Mouse (Mus musculus) olfactory bulb, adult 2 months (tissue): ENCODE measurements around the gene Ppp3ca. TPM values are rescaled to one million over a fixed set of nuclear protein-coding genes. Genes with fewer than 3 reads are reported as not detected.
"Not testable (repeated sequence)": the region's sequence is repeated elsewhere in the genome, so short reads cannot be mapped to it uniquely, and the experiment has no call there.

Experiments
- H3K27ac ChIP-seq: fragments of 200-500 bp; 2 replicates; pipeline ENCODE4 v1.5.1; 2012; ENCODE audit warnings: low read depth, low read length; ENCODE audit not compliant: insufficient read depth
- H3K4me1 ChIP-seq: fragments of 200-500 bp; 2 replicates; pipeline ENCODE4 v1.6.1; 2012; ENCODE audit warnings: low read length; ENCODE audit not compliant: control insufficient read depth, insufficient read depth
- H3K4me3 ChIP-seq: fragments of 200-500 bp; 2 replicates; pipeline ENCODE4 v1.5.1; 2012; ENCODE audit warnings: mild to moderate bottlenecking, low read depth, low read length, moderate library complexity; ENCODE audit not compliant: insufficient read depth
- CTCF ChIP-seq: fragments of 200-500 bp; IDR thresholded peaks from 2 replicates; pipeline ENCODE4 v1.5.1; 2012; ENCODE audit warnings: low read depth, mild to moderate bottlenecking, low read length, moderate library complexity; ENCODE audit not compliant: insufficient read depth
- POLR2A ChIP-seq: fragments of 200-500 bp; IDR thresholded peaks from 2 replicates; pipeline ENCODE4 v1.6.1; 2012; ENCODE audit warnings: mild to moderate bottlenecking, low read depth, low read length, moderate library complexity; ENCODE audit not compliant: insufficient read depth
- WGBS: fragments of 180-500 bp; shearing (Covaris S2); methylation state at CpG from one replicate; pipeline ENCODE4 v1.1.7; 2018; 5-methylcytosine and 5-hydroxymethylcytosine counted together
- polyA plus RNA-seq: library from polyadenylated mRNA; stranded (reverse); fragments of >200 nt; gene quantifications from 2 replicates; pipeline ENCODE4 v1.2.4, GENCODE M21; 2012; ENCODE audit warnings: low replicate concordance; ENCODE audit not compliant: missing spikeins, insufficient read depth, insufficient read length

The Ppp3ca gene
- polyA plus RNA-seq, 1 experiment: not detected

DNA sequence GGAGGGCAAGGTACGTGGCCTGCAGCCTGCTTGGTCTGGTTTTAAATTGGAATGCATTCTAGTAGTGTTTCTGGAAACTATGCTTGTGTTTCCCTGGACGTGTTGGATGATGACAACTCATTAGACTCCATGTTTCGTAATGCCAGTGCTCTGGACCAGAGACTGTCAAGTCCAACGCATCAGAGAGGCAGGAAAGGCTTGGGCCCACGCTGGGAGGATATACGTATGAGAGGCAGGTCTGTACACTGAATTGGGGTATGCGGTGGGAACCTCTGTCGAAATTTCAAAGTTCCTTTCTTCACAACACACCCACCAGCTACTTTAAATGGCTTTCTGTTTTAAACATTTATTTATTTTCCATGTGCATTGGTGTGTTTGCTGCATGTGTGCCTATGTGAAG, 12.3 kb downstream of the Ppp3ca start:
- H3K4me1 ChIP-seq: peaks cover 18% of the 10 kb centered on the region
- H3K27ac ChIP-seq: no peak overlapping the region
- 82% methylated on average over 8 of the region's 8 CpGs for WGBS
- no peak overlapping the region for H3K4me3 ChIP-seq
- TF ChIP-seq POLR2A (no peak), CTCF (no peak)

DNA sequence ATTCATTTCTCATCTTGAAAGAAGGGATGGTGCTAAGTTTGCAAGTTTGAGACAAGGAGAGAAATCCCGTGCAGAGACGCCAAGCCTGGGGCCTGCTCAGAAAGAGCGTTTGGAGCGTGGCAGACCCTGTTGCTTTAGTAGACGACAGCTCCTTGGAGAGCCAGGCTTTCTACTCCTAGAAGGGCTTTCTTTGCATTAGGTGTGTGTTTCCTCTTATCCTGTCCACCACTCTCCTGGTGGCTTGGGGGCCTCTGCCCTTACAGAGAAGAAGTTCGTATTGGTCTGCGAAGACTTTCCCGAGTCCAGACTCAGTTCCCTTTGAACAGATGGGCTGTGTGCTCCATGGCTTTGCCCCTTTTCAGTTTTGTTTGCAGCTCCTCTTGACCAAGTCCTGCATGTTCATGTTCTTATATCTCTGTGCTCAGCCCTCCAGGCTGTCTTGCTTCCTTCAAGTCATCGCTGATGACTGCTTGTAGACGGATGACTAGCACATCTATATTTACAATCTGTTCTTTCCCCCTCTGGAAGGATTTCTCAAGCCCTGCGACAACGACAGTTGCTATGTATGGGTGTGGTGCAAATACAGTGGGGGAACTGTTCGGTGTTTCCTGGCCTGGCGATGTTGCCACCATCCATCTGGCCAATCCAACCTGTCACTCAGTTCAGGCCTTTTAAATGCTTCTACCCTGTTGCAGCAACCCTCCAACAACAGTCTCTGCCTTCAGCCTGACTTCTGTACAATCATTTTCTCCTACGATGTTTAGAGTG, 14.5 kb downstream of the Ppp3ca start:
- Histone ChIP-seq H3K4me1 (peaks cover 16% of the 10 kb centered on the region), H3K4me3 (no peak overlapping the region), H3K27ac (no peak overlapping the region)
- WGBS: 75% methylated on average over 15 of the region's 15 CpGs
- TF ChIP-seq CTCF (no peak), POLR2A (no peak)

DNA sequence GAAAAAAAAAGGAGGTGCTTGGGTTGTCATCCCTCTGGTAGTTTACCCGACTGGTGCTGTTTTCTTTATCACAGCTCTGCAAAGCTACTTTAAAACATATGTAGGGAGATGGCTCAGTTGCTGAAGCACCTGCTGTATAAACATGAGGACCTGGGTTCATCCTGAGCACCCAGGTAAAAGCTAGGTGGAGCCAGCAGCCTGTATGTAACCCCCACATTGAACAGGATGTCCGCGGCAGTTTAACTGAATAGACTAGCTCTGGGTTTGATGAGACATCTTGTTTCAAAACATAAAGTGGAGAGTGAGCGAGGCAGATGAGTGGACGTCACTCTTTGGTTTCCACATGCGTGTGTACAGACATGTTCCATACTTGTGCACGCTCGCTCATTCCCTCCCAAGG, 16.5 kb downstream of the Ppp3ca start:
- H3K4me1 ChIP-seq: peaks cover 15% of the 10 kb centered on the region
- no peak overlapping the region for H3K4me3 ChIP-seq
- TF ChIP-seq CTCF (no peak), POLR2A (no peak)
- WGBS: 94% methylated on average over 8 of the region's 8 CpGs
- no peak overlapping the region for H3K27ac ChIP-seq

DNA sequence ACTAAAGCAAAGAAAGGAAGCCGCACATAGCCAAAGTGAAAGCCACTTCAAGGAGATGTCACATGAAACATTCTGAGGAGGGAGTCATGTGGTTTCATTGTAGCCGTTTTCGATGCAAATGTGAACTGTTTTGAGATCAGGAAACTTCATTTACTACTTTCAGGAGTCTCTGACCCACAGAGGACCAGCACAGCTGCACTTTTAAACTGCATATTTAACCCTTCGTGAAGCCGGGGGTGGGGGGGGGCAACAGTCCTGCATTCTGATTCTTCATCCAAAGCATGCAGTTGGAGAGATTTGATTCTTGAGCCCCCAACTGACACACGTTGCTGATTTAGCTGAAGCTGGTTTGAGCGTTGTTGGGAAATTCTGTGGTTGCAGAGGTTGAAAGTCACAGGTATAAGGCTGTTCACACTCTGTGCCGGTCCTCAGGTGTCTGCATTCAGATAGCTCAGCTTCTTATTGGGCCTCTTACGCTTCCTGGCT, 18.2 kb downstream of the Ppp3ca start:
- Histone ChIP-seq H3K4me1 (peaks cover 15% of the 10 kb centered on the region), H3K4me3 (no peak overlapping the region), H3K27ac (no peak overlapping the region)
- no peak for TF ChIP-seq CTCF
- no peak for TF ChIP-seq POLR2A
- 71% methylated on average over 9 of the region's 9 CpGs for WGBS

DNA sequence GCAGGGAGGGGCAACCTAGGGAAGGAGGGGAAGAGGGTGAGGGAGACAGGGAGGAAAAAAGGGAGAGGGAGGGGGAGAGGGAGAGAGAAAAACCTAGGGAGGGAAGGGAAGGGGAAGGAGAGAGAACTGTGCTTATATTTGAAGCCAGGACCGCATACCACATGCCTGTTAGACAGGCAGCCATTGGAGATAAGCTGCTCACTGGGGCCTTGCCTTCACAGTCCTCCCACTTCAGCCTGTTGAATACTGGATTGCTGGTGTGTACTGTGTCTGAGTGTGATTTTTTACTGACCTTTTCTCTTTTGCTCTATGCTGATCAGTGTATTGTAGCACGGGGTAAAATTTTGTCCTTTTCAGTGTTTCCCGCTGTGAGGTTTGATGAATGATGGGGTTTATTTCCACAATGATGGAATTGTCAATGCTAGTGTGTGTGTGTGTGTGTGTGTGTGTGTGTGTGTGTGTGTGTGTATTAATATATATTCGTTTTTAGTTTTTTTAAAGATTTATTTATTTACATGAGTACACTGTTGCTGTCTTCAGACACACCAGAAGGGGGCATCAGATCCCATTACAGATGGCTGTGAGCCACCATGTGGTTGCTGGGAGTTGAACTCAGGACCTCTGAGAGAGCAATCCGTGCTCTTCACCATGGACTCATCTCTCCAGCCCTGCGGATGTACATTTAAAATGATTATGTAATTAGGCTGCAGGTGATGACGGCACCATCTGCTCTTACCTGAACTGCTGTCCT, 20.0 kb downstream of the Ppp3ca start:
- 92% methylated on average over 7 of the region's 7 CpGs for WGBS
- no peak overlapping the region for H3K27ac ChIP-seq
- no peak overlapping the region for H3K4me3 ChIP-seq
- peaks cover 6% of the 10 kb centered on the region; the same call in 1 of the 2 replicates for H3K4me1 ChIP-seq
- TF ChIP-seq CTCF (no peak), POLR2A (no peak)

DNA sequence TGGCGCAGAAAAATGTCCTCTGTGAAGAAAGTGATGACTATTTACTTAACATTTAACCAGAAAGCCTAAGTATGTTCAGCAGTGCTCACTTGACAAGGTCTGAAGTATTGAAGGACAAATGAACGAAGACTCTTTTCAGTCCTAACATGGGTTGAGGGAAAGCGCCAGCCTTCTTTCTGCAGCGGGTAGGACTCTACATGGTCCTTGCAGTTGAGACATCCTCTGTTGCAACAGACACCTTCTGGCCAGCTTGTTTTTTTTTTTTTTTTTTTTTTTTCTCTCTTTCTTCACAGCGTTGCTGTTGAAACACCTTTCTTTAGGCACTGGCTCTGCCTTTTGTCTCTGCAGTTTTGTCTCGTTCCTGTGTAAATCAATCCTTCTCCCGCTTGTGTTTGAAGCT, 22.1 kb downstream of the Ppp3ca start:
- Histone ChIP-seq H3K4me1 (peaks cover 6% of the 10 kb centered on the region; the same call in 1 of the 2 replicates), H3K27ac (no peak overlapping the region), H3K4me3 (no peak overlapping the region)
- 75% methylated on average over 7 of the region's 7 CpGs for WGBS
- no peak for TF ChIP-seq CTCF

DNA sequence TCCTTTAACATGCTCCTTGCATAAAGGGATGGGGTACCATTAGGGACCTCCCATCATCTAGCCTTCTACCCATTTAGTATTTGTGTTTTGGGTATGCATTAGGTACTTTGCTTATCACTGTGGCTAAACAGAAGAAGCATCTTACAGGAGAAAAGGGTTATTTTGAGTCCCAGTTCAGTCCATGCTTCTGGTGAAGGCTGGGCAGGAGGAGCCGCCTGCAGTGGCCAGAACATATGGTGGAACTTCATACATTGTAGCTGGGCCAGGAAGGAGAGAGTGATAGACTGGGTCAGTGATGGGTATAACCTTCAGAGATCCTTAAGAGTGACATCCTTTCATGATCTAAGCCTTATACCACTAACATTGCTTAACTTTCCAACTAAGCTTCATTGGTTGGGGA, 23.6 kb downstream of the Ppp3ca start:
- TF ChIP-seq POLR2A (no peak), CTCF (no peak)
- no peak overlapping the region for H3K27ac ChIP-seq
- 94% methylated on average over 1 of the region's 1 CpGs for WGBS
- peaks cover 6% of the 10 kb centered on the region; the same call in 1 of the 2 replicates for H3K4me1 ChIP-seq
- no peak overlapping the region for H3K4me3 ChIP-seq

DNA sequence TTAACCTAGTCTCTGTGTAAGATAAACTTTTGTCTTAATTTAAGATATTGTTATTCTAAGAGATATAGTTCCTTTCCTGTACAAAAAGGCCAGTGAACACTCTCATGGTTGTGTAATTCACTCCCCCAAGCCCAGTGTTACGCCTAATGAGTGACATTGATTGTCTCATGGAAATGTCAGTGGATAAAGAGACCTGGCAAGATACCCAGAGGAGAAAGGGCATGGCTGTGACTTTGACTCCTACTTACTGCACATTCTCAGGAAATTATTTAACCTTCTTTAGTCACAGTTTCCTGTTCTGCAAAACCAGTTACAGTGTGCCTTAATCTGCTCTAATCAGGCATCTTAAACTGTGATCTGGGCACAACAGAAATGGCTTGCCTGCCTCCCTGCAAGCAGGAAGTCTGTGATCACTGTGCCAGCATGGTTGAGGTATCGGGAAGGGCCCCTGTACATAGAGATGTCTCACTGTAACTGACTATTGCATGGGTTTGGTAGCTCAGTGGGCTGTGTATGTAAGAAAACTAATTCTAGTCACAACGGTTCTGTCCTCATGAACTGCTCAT, 27.8 kb downstream of the Ppp3ca start:
- TF ChIP-seq CTCF (no peak), POLR2A (no peak)
- Histone ChIP-seq H3K27ac (no peak overlapping the region), H3K4me3 (no peak overlapping the region), H3K4me1 (0 out of 2 replicates have a peak, but pooled peaks cover 5% of the 10 kb centered on the region)
- WGBS: 69% methylated on average over 3 of the region's 3 CpGs

DNA sequence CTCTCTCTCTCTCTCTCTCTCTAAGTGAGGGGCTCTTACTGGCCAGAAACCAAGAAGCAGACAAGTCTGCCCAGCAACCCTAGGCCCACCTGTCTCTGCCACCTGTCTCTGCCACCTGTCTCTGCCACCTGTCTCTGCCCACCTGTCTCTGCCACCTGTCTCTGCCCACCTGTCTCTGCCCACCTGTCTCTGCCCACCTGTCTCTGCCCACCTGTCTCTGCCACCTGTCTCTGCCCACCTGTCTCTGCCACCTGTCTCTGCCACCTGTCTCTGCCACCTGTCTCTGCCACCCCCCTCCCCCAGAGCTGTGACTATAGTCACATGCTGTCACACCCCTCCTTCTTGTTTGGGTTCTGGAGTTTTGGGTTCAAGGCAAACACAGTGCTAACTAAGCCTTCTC, 29.8 kb downstream of the Ppp3ca start:
- H3K4me3 ChIP-seq, H3K27ac ChIP-seq: not testable (repeated sequence)

More for the DNA sequence above, 29.8 kb downstream of the Ppp3ca start:
- H3K4me1 ChIP-seq: not testable (repeated sequence)
